Mouse (Mus musculus) kidney, adult 2 months (tissue): Measurements from ENCODE around the gene Smim4. TPM values are rescaled to one million over a fixed set of nuclear protein-coding genes. Genes with fewer than 3 reads are reported as not detected.

Source experiments
- DNase-seq: peaks from one replicate; pipeline ENCODE4 v3.0.0; 2021
- H3K27ac ChIP-seq: fragments of 200-500 bp; 2 replicates; pipeline ENCODE4 v1.5.1; 2012; ENCODE audit warnings: low read depth, low read length, control low read depth, inconsistent platforms; ENCODE audit not compliant: insufficient read depth
- H3K27me3 ChIP-seq: fragments of 200-500 bp; replicated peaks from 2 replicates; pipeline ENCODE4 v1.6.1; 2012; ENCODE audit warnings: mild to moderate bottlenecking, moderate library complexity, low read length, inconsistent platforms; ENCODE audit not compliant: control insufficient read depth, insufficient read depth
- H3K36me3 ChIP-seq: fragments of 200-500 bp; 2 replicates; pipeline ENCODE4 v1.6.1; 2012; ENCODE audit warnings: mild to moderate bottlenecking, moderate library complexity, low read length, inconsistent platforms; ENCODE audit not compliant: control insufficient read depth, insufficient read depth
- H3K4me1 ChIP-seq: fragments of 200-500 bp; 2 replicates; pipeline ENCODE4 v1.6.1; 2011; ENCODE audit warnings: low read length; ENCODE audit not compliant: control insufficient read depth, insufficient read depth
- H3K4me3 ChIP-seq: fragments of 200-500 bp; 2 replicates; pipeline ENCODE4 v1.5.1; 2011; ENCODE audit warnings: mild to moderate bottlenecking, low read depth, low read length, control low read depth; ENCODE audit not compliant: insufficient read depth
- CTCF ChIP-seq: fragments of 200-500 bp; conservative IDR thresholded peaks from 2 replicates; pipeline ENCODE4 v1.5.1; 2011; ENCODE audit warnings: low read depth, mild to moderate bottlenecking, control low read depth, low read length, moderate library complexity, mixed read lengths; ENCODE audit not compliant: insufficient read depth, insufficient read length
- POLR2A ChIP-seq: fragments of 200-500 bp; IDR thresholded peaks from one replicate; pipeline ENCODE4 v1.6.1; 2011; ENCODE audit warnings: low read depth, low read length, control low read depth
- WGBS: fragments of 180-500 bp; shearing (Covaris S2); methylation state at CpG from one replicate; pipeline ENCODE4 v1.1.7; 2018; 5-methylcytosine and 5-hydroxymethylcytosine counted together
- polyA plus RNA-seq: library from polyadenylated mRNA; depleted of rRNA; stranded (reverse); fragments of >200 nt; gene quantifications from 2 replicates; pipeline ENCODE4 v1.2.3, GENCODE M21; 2012

Gene Smim4
- polyA plus RNA-seq, 1 experiment: 158 TPM

DNA sequence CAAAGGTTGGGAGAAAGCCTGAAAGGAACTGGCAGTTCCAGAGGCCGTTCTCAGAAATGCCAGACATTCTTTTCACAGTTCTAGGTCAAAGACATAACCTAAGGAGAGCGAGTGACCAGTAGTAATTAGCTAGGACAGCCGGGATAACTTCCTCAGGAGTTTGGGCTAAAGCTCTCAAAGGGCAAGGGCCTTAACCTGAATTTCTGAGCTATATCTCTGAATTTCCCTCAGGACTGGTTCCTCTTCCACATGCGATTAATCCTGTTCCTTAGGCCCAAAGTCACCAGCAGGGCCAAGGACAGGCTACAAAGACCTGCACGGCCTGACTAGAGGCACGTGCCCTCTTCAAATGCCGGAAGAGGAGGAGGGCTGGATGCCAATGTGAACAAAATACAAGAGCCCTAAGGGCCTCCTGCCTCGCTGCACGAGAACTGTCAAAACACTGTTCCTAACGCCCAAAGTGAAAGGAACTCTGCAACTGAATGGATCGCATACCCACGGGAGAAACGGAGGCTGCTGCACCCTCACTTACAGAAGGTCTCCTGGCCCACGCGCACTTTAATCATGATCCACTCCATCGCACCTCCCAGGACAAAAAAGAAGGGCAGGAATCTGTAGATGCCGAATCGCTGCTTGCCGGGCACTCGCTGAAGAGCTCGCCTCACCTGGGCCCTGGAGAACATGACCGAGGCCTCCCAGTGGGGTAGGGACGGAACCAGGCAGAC is 493 bp downstream of the Smim4 start:
- H3K27ac ChIP-seq: peak overlapping the region; percentile 88
- under 1% methylated on average over 23 of the region's 23 CpGs for WGBS
- H3K4me1 ChIP-seq: peaks cover 18% of the 10 kb centered on the region
- H3K4me3 ChIP-seq: peak overlapping the region; percentile 80
- peak; percentile 86 for DNase-seq
- no peaks in the 10 kb centered on the region; the same call in 1 of the 2 replicates for H3K36me3 ChIP-seq
- TF ChIP-seq POLR2A (peak; percentile 19), CTCF (no peak)
- no peaks in the 10 kb centered on the region for H3K27me3 ChIP-seq

DNA sequence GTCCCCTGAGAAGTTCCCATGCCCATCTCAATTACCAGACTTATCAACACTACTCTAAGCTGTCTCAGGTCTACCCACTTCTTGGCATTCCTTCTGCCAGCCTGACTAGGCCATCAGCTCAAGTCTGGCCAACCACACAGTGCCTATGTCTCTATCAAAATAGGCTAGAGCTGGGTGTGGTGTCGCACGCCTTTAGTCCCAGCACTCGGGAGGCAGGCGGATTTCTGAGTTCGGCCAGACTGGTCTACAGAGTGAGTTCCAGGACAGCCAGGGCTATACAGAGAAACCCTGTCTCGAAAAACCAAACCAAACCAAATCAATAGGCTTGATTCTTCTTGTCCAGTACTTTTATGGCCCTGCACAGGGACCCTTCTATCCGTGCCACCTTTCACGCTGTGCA is 1.9 kb downstream of the Smim4 start:
- H3K4me1 ChIP-seq: peaks cover 18% of the 10 kb centered on the region
- DNase-seq: no peak
- TF ChIP-seq POLR2A (no peak), CTCF (no peak)
- no peak overlapping the region for H3K27ac ChIP-seq
- WGBS: 90% methylated on average over 8 of the region's 8 CpGs
- peaks cover 2% of the 10 kb centered on the region; the same call in 1 of the 2 replicates for H3K36me3 ChIP-seq
- H3K4me3 ChIP-seq: no peak overlapping the region; the same call in 1 of the 2 replicates
- H3K27me3 ChIP-seq: no peaks in the 10 kb centered on the region

DNA sequence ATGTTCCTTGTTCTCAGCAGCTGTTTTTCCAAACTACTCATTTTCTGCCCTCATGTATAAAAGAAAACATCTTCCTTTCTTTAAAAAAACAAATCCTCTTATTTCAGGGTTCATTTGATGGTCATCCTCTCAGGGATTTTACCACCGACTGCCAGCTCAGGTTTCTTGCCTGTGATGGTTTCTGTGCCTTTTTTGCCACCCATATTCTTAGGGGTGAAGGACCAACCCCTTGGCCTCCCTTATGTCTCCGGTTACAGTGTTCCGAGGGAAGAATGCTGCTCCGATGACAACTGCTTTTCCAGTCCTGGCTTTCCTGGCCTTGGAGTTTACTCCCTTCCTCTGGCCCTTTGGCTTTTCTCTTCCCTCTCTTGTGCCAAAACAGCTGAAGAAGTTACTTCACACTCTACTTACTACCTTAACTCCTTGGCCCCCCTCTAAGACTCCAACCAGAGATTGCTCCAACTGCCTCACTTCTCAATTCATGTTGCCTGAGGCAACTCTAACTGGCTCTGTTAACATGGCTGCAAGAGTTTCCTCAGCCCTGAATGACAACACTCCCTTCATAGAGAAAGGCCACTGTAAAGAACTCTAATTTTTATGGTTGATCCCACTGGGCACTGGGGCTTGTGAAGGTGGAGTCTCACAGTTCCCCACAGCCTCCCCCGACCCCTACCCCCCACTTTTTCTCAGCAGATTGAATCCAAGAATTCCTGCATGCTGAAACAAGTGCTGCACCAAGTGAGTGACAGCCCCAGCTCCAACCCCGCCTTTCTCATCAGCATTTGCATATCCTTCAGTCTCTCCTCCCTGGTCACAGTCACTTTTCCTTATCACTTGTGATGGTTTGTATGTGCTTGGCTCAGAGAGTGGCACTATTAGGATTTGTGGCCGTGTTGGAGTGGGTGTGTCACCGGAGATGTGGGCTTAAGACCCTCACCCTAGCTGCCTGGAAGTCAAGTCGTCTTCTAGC is 3.4 kb downstream of the Smim4 start:
- WGBS: 32% methylated on average over 9 of the region's 9 CpGs
- peaks cover 4% of the 10 kb centered on the region for H3K36me3 ChIP-seq
- peaks cover 21% of the 10 kb centered on the region for H3K4me1 ChIP-seq
- H3K27ac ChIP-seq: peak overlapping the region; percentile 43; the same call in 1 of the 2 replicates
- DNase-seq: no peak
- no peak overlapping the region for H3K4me3 ChIP-seq
- no peak for TF ChIP-seq CTCF
- TF ChIP-seq POLR2A: no peak
- H3K27me3 ChIP-seq: no peaks in the 10 kb centered on the region

DNA sequence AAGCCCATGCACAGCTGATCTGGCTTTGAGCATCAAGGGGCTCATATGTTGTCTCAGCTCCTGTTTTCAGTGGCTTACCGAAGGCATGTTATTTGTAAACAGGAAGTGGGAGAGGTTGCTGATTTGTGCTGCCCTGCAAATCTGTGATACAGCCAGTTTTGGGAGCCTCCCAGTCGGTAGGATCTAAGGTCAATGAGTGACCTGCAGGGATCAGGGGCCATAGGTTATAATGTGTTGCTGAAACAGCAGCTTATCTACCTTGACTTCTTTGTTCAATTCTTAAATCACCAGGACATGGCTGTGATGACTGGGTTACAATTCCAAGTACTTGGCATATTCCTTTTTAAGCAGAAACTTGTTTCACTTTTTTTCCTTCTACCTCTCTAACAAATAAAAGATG is 13.2 kb downstream of the Smim4 start:
- TF ChIP-seq CTCF: no peak
- no peak for TF ChIP-seq POLR2A
- peaks cover 15% of the 10 kb centered on the region; the same call in 1 of the 2 replicates for H3K4me1 ChIP-seq
- DNase-seq: peak; percentile 51
- H3K27me3 ChIP-seq: no peaks in the 10 kb centered on the region
- H3K36me3 ChIP-seq: peaks cover 12% of the 10 kb centered on the region
- 21% methylated on average over 2 of the region's 2 CpGs for WGBS
- H3K4me3 ChIP-seq: no peak overlapping the region
- H3K27ac ChIP-seq: 0 out of 2 replicates have a peak overlapping the region, but pooled peaks have one; percentile 20

DNA sequence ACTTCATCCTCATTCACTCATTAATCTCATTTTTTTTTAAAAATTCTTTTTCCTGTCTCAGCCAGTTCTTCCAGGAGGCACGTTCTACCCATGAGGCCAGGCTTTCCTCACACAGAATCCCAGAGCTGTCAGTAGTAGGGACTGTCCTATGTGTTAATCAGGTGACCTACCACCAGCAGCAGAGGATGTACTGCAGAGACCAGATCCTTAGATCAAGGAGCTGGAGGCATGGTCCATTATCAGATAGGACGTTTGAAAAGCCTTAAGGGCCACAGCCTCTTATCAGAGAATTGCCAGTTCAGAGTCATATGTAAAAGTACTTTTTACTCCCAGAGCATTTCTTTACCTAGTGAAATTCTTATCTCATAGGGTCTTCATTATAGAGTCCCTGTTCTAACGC is 14.7 kb downstream of the Smim4 start:
- peaks cover 14% of the 10 kb centered on the region for H3K36me3 ChIP-seq
- TF ChIP-seq CTCF: no peak
- no peak for TF ChIP-seq POLR2A
- H3K27me3 ChIP-seq: no peaks in the 10 kb centered on the region
- no peak for DNase-seq
- H3K4me1 ChIP-seq: peaks cover 15% of the 10 kb centered on the region; the same call in 1 of the 2 replicates
- no peak overlapping the region for H3K4me3 ChIP-seq
- WGBS: 75% methylated on average over 3 of the region's 3 CpGs
- no peak overlapping the region for H3K27ac ChIP-seq

DNA sequence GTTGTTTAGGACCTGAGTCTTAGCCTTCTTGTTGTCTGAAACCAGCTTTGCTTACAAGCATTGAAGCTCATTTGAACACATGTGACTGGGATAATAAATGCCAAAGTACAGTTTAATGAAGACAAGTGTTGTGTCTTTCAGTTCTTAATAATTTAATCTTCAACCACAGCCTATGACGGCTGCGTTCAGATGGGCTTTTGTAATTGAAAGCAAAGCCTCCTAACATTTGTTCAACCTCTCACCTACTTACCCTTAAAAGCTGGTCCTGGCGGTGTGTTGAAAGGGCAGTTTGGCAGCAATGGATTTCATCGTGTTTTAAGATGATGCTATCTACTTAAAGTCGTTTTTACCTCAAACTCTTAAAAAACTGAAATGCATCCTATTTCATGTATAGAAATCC is 16.6 kb downstream of the Smim4 start:
- H3K27ac ChIP-seq: peak overlapping the region; percentile 90
- no peak for TF ChIP-seq CTCF
- H3K4me1 ChIP-seq: peaks cover 15% of the 10 kb centered on the region; the same call in 1 of the 2 replicates
- H3K36me3 ChIP-seq: peaks cover 11% of the 10 kb centered on the region; the same call in 1 of the 2 replicates
- DNase-seq: peak; percentile 76
- 46% methylated on average over 5 of the region's 5 CpGs for WGBS
- H3K4me3 ChIP-seq: no peak overlapping the region
- H3K27me3 ChIP-seq: no peaks in the 10 kb centered on the region
